Mouse (Mus musculus) heart, adult 2 months (tissue): ENCODE measurements around the gene Rpl12.

Experiments
- CTCF ChIP-seq: fragments of 200-600 bp; IDR thresholded peaks from 2 replicates; pipeline ENCODE4 v1.8.1; 2022; ENCODE audit warnings: antibody characterized with exemption, mild to moderate bottlenecking, moderate library complexity
- POLR2A ChIP-seq: fragments of 200-500 bp; IDR thresholded peaks from 2 replicates; pipeline ENCODE4 v1.6.1; 2011; ENCODE audit warnings: mild to moderate bottlenecking, low read depth, low read length, control low read depth; ENCODE audit not compliant: insufficient read depth

DNA sequence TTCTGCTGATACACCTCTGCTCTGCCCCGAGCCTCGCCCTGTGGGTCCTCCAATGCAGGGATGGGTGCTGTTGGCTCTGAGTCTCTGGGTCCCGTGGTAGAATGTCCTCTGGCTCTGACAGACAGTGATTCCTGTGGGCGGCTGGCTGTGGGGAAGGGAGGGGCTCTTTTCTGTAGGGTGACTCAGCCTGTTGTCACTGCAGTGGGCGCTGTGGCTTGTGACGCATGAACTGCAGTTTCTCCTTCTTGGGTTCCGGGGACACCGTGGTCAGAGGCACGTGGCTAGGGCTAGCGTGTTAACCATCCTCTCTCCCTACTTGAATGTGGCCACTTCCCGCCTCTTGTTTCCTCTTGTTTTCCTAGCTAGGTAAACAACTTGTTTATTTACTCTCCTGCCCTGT is 43.8 kb upstream of the Rpl12 start:
- TF ChIP-seq CTCF (no peak), POLR2A (no peak)
